Comparison of ENCODE assay signal across 8 mouse cellular contexts in genomic region chr13:64152241-64152669, GRCm38 (mm10). TPM values are rescaled to one million over a fixed set of nuclear protein-coding genes. Genes with fewer than 3 reads are reported as not detected.
DNase-seq lines count a peak whose midpoint lies in the region; ATAC-seq and TF ChIP-seq lines count a peak whose summit lies in the region.

No protein-coding gene starts in this region.

- TF ChIP-seq POLR2A in liver, adult 2 months (IDR thresholded peaks at IDR 0.05; ENCODE audit: extremely low read depth, insufficient read depth, low read length): no peak

- DNase-seq in 3134 (ENCODE audit: extremely low read depth, insufficient read length, low spot score): peak; percentile 83
- DNase-seq in adrenal gland, postnatal 25 days: peak; percentile 91
- peak; percentile 76 for DNase-seq in heart, adult 8-10 months (ENCODE audit: low spot score)
- DNase-seq in kidney, adult 9 months: peak; percentile 87
- peak; percentile 61 for DNase-seq in liver, adult 2 months (ENCODE audit: extremely low read depth, low read depth, low spot score)
- peak; percentile 86 to 88 for DNase-seq in spleen, postnatal 36 days (ENCODE audit: low spot score in 2 of 2)

- no peaks in the 10 kb centered on the region for H3K9me3 ChIP-seq in embryonic facial prominence, embryonic 13.5 days

- no peaks in the 10 kb centered on the region for H3K27me3 ChIP-seq in embryonic facial prominence, embryonic 13.5 days
- H3K27me3 ChIP-seq in liver, adult 2 months (ENCODE audit: control insufficient read depth, insufficient read depth, low read length): no peaks in the 10 kb centered on the region

- H3K27ac ChIP-seq in embryonic facial prominence, embryonic 13.5 days: peak overlapping the region; percentile 91
- peak overlapping the region; percentile 45 for H3K27ac ChIP-seq in liver, adult 2 months (replicated peaks; ENCODE audit: insufficient read depth, low read depth, low read length)

- under 1% methylated on average over 36 of the region's 42 CpGs for WGBS in embryonic facial prominence, embryonic 13.5 days
- 1% methylated on average over 42 of the region's 42 CpGs for WGBS in liver, adult 2 months

- H3K79me2 ChIP-seq in liver, adult 2 months (ENCODE audit: control insufficient read depth, insufficient read depth, low read length): peaks cover 5% of the 10 kb centered on the region; the same call in 1 of the 2 replicates

- peaks cover 32% of the 10 kb centered on the region for H3K4me1 ChIP-seq in embryonic facial prominence, embryonic 13.5 days
- H3K4me1 ChIP-seq in liver, adult 2 months (ENCODE audit: control insufficient read depth, insufficient read depth, low read length): no peaks in the 10 kb centered on the region

- peak overlapping the region; percentile 90 for H3K4me3 ChIP-seq in embryonic facial prominence, embryonic 13.5 days
- peak overlapping the region; percentile 84 for H3K4me3 ChIP-seq in liver, adult 2 months (ENCODE audit: insufficient read depth, low read depth, low read length)

- peak; percentile 27; the same call in 1 of the 2 replicates for ATAC-seq in embryonic facial prominence, embryonic 13.5 days (ENCODE audit: insufficient number of reproducible peaks, insufficient read depth, low FRiP score, low TSS enrichment, low read depth)
- peak; percentile 32 for ATAC-seq in monocyte, adult 5-6 weeks (replicated peaks; ENCODE audit: insufficient number of reproducible peaks, low FRiP score, low TSS enrichment, poor library complexity, severe bottlenecking)

- H3K36me3 ChIP-seq in embryonic facial prominence, embryonic 13.5 days: no peaks in the 10 kb centered on the region
- no peaks in the 10 kb centered on the region for H3K36me3 ChIP-seq in liver, adult 2 months (ENCODE audit: control insufficient read depth, insufficient read depth, low read length)

- TF ChIP-seq CTCF in liver, adult 2 months (IDR thresholded peaks at IDR 0.05; ENCODE audit: low read depth, low read length): no peak

- peak overlapping the region; percentile 87 for H3K4me2 ChIP-seq in embryonic facial prominence, embryonic 13.5 days

- peak overlapping the region; percentile 83 for H3K9ac ChIP-seq in embryonic facial prominence, embryonic 13.5 days
- H3K9ac ChIP-seq in liver, adult 2 months (ENCODE audit: low read depth, low read length): peak overlapping the region; percentile 76

RNA-seq across cellular contexts. Expression of gene Zfp367, which starts 0.7 kb away (rescaled TPM):
- total RNA-seq in adrenal gland, postnatal 25 days (2021): 33.6 and 39.7 TPM in 2 replicates
- 15.6 and 18.7 TPM in 2 replicates for polyA plus RNA-seq in embryonic facial prominence, embryonic 13.5 days (2015; fragmentation: Nextera tagmentation; extraction: Ambion mirVana)
- total RNA-seq in heart, adult 8-10 months (2022): 10 to 100 TPM; 22.3 to 23.6 (median 22.8) TPM
- total RNA-seq in liver, adult 2 months (2014; rRNA removed): 21.8 and 22.8 TPM in 2 replicates
- 4.0 and 5.3 TPM in 2 replicates for polyA plus RNA-seq in liver, adult 2 months (2012; rRNA removed)
- 19.2 to 26.9 TPM (median 21.2 TPM) in 3 replicates for total RNA-seq in monocyte, adult 5-6 weeks (2017)

RNA-seq across cellular contexts. Expression of gene Habp4, which starts 9.4 kb away (rescaled TPM):
- 30.9 and 34.2 TPM in 2 replicates for total RNA-seq in adrenal gland, postnatal 25 days (2021)
- 25.2 and 25.5 TPM in 2 replicates for polyA plus RNA-seq in embryonic facial prominence, embryonic 13.5 days (2015; fragmentation: Nextera tagmentation; extraction: Ambion mirVana)
- 10 to 100 TPM; 48.4 to 58.8 (median 54.9) TPM for total RNA-seq in heart, adult 8-10 months (2022)
- 37.7 and 39.4 TPM in 2 replicates for total RNA-seq in liver, adult 2 months (2014; rRNA removed)
- 29.6 and 38.4 TPM in 2 replicates for polyA plus RNA-seq in liver, adult 2 months (2012; rRNA removed)
- 9.6 to 14.1 TPM (median 11.8 TPM) in 3 replicates for total RNA-seq in monocyte, adult 5-6 weeks (2017)

RNA-seq across cellular contexts. Expression of gene Slc35d2, which starts 23.1 kb away (rescaled TPM):
- 7.5 and 9.0 TPM in 2 replicates for total RNA-seq in adrenal gland, postnatal 25 days (2021)
- polyA plus RNA-seq in embryonic facial prominence, embryonic 13.5 days (2015; fragmentation: Nextera tagmentation; extraction: Ambion mirVana): 3.4 and 5.7 TPM in 2 replicates
- 1 to 10 TPM; 1.2 to 1.8 (median 1.5) TPM for total RNA-seq in heart, adult 8-10 months (2022)
- 48.8 and 49.7 TPM in 2 replicates for total RNA-seq in liver, adult 2 months (2014; rRNA removed)
- polyA plus RNA-seq in liver, adult 2 months (2012; rRNA removed): 33.1 and 33.7 TPM in 2 replicates
- 24.2 to 36.1 TPM (median 26.4 TPM) in 3 replicates for total RNA-seq in monocyte, adult 5-6 weeks (2017)

Comparison
In these comparisons a context has a peak if more than half of its experiments do, and no peak if none do; other contexts are left out.
1. Peak in every context shown above with its lines: DNase-seq, ATAC-seq, H3K4me3 ChIP-seq and H3K27ac ChIP-seq.